Mouse (Mus musculus) sigmoid colon, adult 10 weeks (tissue): ENCODE measurements around the gene Akt1. TPM values are rescaled to one million over a fixed set of nuclear protein-coding genes. Genes with fewer than 3 reads are reported as not detected.

Experiments used
- polyA plus RNA-seq: library from polyadenylated mRNA; stranded (reverse); fragments of 350-450 nt; fragmentation: Illumina TruSeq; extraction: RNeasy Lipid Tissue Mini Kit (QIAGEN cat#74804); gene quantifications from one replicate; pipeline ENCODE4 v1.2.3, GENCODE M21; 2014; ENCODE audit warnings: low read depth, low replicate concordance

Akt1 gene
- polyA plus RNA-seq = 7.6 TPM

GRCm38 (mm10) chr12:112674132-112675011 is at the start of gene Akt1:
Gene Akt1, minus strand, starts transcription at chr12:112674884.

GRCm38 (mm10) chr12:112720216-112720615 is 45.5 kb upstream of the Akt1 start, which contains the start of gene Cep170b:
Gene Cep170b, plus strand, starts transcription at chr12:112720455.

GRCm38 (mm10) chr12:112678555-112679026 is 3.9 kb upstream of the Akt1 start, which contains the start of gene Zbtb42:
Gene Zbtb42, plus strand, starts transcription at chr12:112678828.

GRCm38 (mm10) chr12:112644180-112644854 is 30.4 kb downstream of the Akt1 start, which contains the start of gene Siva1:
Gene Siva1, plus strand, starts transcription at chr12:112644679.

GRCm38 (mm10) chr12:112619686-112620353 is 54.9 kb downstream of the Akt1 start, which contains the start of gene Adssl1:
Gene Adssl1, plus strand, starts transcription at chr12:112620045.

Other genes with a start within 250 kb of the Akt1 start
- gene A530016L24Rik, start 185.4 kb downstream of the Akt1 start, polyA plus RNA-seq = 0.16 TPM
- gene Tmem179, start 158.1 kb downstream of the Akt1 start, polyA plus RNA-seq = not detected
- gene Inf2, start 86.1 kb downstream of the Akt1 start, polyA plus RNA-seq = 2.2 TPM
- 0.41 TPM for gene Adssl1, start 54.8 kb downstream of the Akt1 start, polyA plus RNA-seq
- gene Siva1, start 30.2 kb downstream of the Akt1 start, polyA plus RNA-seq = 1.9 TPM
- gene Zbtb42, start 3.9 kb upstream of the Akt1 start, polyA plus RNA-seq = 0.91 TPM
- 23.2 TPM for gene Cep170b, start 45.6 kb upstream of the Akt1 start, polyA plus RNA-seq
- gene Pld4, start 85.8 kb upstream of the Akt1 start, polyA plus RNA-seq = 0.60 TPM
- 13.3 TPM for gene Ahnak2, start 127.8 kb upstream of the Akt1 start, polyA plus RNA-seq
- gene Clba1, start 134.1 kb upstream of the Akt1 start, polyA plus RNA-seq = 0.28 TPM
- gene Cdca4, start 154.5 kb upstream of the Akt1 start, polyA plus RNA-seq = 8.8 TPM
- gene Gpr132, start 193.3 kb upstream of the Akt1 start, polyA plus RNA-seq = 0.66 TPM